Mouse (Mus musculus): Measurements from ENCODE around the gene Tspan18.

Tspan18 gene

DNA sequence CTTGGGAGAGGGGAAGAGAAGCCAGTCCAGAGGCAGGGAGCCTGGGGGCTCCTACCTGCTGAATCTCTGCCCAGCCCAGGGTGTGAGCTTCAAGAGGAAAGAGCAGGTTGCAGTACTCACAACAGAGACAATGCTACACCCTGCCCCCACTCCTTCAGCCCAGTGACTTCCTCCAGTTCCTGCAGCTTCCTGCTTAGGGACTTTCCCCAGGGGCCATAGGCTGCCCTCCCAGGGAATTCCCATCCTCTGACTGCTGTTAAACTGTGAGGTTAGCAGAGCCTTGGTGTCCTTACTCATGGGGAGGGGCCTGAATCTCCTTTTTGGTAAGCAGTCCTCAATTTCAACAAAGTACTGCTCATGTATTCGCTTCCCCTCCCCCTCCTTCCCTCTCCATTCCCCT lies 120.1 kb downstream of the Tspan18 start:
- DNase-seq, result no peak

DNA sequence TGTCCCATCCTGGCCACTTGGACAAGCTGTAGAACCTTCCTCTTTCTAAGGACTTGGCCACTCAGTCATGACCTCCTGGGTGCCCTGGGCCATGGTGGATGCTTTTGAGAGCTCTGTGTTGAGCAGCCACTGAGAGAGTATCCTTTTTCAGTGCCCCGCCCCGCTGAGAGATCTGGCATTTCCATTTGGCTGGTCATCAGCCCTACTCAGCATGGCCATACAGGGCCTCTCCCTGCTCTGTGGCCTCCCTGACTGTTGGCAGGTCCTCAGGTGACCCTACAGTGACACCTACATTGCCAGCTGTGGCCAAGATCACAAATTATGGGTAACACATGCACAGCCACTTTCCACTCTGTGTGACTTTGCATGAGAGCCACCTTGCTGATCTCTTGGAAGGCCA lies 121.4 kb downstream of the Tspan18 start:
- DNase-seq, result no peak

DNA sequence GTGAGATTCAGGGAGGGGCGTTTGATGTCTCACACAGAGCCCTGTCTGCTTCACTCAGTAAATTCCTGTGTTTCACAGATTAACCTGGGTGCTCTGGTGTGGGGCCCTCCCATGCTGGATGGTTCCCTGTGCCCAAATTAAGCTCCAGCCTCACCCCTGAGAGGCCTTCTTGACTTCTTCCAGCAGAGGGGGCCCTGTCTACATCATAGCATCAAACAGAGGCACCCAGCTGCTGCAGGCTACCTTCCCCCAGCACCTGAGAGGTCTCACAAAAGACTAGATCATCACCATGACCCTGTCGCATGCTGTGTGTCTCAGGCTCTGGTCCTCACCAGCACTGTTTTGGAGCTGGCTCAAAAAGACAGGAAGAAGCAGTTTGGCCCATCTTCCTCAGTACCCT lies 121.9 kb downstream of the Tspan18 start:
- DNase-seq, result no peak

DNA sequence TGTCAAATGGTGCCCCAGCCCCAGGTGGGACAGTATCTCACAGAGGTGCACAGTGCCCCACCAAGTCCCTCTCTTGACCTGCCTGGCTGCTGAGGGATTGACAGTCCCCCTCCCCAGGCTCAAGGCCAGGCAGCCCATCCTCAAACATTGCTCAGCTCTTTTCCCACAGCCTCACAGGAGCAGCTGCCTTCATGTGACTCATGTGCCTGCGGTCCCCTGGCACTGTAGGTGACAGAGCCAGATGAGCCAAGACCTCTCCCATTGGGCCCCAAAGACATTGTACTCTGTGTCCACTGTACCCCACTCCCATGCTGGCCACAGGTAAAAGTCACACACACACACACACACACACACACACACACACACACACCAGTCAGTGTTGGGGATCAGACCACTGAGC lies 128.2 kb downstream of the Tspan18 start:
- no peak for DNase-seq

DNA sequence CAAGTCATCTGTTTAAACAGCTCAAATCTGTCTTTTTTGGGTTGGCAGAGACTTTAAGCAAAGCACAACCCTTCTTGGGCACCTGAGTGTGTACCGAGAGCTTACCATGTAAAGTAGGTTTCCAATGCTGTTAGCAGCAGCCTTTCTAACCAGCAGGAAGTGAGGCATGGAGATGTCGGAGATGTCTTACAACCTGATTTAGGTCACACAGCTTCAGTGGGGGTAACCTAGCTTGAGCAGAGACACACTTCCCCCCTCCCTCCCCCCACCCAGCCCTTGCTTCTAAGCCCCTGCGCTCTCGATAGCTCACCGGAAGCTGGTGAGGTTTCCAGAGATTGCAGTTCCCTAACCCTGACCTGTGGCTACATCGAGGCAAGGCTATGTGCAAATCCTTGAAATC lies 129.7 kb downstream of the Tspan18 start:
- no peak for DNase-seq

DNA sequence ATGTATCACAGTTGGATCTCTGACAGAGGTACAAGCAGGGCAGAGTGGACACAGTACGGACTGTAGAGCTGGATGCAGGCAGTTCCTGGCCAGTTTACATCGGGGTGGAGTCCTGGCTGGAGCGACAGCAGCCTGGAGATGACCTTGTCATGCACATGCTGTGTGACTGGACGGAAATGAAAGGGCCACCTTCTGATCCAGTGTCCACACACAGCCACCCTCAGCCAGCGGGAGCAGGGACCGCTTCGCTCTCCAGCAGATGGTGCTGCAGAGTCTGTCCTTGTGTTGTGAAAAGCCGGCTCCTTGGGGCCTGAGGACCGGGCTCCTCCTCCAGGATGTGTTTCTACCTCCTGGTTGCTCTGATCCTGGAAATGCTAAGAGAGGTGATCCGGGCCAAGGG lies 130.6 kb downstream of the Tspan18 start:
- DNase-seq, result peak; percentile 86 to 90

DNA sequence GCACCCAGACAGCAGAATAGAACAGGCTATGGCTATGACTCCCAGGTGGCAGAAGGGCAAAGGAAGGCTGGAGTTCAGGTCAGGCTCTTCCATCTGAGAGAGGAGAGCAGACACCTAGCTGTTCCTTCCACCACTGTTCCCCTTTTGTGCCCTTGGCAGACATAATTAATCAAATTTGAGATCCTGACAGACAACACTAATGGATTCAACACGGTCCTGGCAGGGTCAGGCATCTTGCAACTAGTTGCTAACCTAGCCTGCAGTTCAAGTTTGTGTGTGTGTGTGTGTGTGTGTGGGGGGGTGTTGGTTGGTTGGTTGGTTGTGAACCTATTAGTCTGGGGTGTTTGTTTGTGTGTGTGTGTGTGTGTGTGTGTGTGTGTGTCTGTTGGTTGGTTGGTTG lies 131.5 kb downstream of the Tspan18 start:
- no peak for DNase-seq

DNA sequence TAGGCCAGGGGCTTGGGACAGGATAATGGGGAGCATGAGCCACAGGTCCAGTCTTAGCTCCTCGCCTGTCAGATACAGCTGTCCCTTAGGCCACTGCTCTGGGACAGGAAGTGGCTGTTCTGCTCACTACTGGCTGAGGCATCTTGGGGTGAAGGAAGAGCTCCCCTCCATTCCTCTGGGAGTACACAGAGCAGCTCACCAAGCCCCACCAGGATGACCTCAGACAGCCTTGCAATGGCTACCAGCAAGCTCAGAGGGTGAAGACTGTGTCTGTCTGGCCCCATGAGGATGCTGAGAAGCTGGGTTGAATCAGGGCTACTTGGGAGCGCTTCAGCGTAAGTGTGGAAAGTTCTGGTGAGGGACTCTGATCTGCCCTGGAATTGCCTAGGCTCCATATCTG lies 132.3 kb downstream of the Tspan18 start:
- no peak for DNase-seq

DNA sequence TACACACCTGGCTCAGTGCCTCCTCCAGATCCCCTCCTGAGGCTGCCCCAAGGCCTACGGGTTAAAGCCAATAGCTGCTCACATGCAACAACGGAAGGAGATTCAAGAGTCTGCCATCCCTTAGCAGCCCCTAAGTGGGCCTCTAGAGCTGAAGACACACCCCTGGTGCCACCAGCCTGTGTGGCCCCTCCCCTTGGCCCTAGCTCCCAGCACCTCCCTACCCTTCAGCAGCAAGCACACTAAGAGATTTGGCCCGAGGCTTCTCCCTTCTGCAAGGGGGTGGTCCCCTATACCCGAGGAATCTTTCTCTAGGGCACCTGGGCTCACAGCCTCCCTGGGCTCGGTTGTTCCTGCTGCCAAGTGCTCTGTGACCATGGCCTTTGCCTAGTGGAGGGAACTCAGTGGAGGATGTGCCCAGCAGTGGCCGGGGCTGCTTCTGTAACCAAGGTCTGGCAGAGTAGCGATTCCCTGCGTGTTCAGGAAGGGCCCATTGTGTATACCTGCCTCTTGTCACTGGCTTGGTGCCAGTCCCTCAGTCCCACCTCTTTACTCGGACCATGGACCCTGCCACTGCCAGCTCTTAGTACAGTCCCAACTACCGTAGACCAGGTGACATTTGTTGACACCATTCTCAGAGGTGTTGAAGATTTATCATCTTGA lies 133.5 kb downstream of the Tspan18 start:
- DNase-seq, result no peak

DNA sequence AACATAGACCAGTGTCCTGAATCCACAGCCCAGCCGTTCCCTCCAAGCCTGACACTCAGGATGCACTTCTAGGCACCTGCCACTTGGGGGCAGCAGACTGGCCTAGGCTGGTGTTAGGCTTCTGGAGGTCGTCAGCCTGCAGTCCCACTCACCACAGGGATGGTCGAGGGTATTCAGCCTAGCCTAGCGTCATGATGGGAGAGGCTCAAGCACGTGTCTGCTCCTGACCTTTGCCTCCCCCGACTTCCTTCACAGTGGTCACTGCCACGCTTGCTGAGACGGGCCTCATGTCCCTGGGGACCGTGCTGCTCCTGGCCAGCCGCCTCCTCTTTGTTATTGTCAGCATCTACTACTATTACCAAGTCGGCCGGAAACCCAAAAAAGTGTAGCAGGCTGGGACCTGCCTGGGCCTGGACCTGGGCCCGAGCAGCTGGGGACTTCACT lies 134.8 kb downstream of the Tspan18 start:
- peak; percentile 77 to 79 for DNase-seq

DNA sequence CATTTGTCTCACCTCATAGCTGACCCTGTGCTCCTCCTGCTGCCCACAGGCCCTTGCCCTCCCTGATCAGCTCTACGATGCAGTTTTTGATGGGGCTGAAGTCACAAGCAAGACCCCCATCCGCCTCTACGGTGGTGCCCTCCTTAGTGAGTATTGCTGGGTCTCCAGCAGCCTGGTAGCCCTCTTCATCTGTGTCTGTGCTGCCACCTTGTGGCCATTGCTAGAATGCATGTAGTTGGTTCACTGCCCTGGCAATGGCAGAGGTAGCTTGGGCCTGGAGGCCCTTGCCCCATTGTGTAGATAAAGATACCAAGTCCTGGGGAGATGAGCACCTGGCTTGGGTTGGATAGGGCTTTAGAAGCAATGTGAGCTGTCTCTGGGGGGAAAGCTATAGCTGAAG lies 135.5 kb downstream of the Tspan18 start:
- DNase-seq, result peak; percentile 99 to 100

DNA sequence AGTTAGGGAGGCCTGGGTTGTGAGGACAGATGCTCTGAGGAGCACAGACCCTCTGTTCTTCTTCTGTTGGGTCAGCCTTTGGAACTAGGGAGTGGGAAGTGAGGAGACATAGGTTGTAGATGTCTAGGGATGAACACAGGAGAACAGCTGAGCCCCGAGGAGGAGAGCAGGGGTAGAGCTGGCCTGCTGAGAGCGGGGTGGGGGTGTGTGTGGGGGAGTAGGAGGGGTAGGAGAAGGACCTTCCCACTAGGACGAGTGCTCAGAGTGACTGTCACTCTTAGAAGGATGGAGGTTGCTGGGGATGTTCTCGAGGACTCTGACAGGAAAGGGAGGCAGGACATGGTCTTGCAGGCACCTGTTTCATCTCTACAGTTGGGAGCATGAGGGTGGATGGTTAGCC lies 140.5 kb downstream of the Tspan18 start:
- DNase-seq, result no peak

DNA sequence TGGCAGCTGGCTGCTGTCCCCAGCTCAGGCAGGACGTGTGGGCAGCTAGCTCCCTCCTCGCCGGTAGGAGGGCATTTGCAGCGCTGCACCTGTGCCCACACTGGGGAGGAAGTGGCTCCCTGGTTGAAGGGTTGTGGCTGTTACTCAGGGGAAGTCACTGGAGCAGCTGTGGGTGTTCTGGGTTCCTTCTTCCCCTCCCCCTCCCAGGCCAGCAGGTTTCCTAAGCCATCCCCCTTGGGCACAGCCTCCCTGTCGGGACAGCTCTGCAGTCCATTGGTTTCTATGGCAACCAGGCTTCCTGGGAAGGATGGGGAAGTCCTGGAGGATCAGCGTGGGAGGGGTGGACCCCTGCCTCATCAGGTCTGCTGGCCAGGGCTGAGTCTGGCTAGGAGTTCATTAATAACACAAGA lies 141.6 kb downstream of the Tspan18 start:
- DNase-seq, result peak in 1 of 2 experiments; percentile 16

DNA sequence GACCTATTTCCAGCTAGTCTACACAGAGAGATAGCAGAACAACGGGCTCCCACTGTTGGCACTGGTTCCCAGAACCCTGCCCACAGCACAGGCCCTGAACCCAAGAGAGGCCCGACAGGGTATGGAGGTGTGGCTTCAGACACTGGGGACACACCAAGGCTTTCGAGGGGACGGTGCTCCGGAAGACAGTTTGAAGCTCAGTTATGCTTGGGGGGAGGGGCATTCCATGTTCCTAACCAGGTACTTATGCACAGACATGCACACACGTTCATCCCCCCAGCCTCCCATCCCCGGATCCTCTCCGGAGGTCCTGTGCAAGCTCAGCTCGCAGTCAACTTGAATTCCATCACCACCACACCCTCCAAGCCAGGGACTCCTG lies 142.1 kb downstream of the Tspan18 start:
- DNase-seq, result peak in 1 of 2 experiments; percentile 16

DNA sequence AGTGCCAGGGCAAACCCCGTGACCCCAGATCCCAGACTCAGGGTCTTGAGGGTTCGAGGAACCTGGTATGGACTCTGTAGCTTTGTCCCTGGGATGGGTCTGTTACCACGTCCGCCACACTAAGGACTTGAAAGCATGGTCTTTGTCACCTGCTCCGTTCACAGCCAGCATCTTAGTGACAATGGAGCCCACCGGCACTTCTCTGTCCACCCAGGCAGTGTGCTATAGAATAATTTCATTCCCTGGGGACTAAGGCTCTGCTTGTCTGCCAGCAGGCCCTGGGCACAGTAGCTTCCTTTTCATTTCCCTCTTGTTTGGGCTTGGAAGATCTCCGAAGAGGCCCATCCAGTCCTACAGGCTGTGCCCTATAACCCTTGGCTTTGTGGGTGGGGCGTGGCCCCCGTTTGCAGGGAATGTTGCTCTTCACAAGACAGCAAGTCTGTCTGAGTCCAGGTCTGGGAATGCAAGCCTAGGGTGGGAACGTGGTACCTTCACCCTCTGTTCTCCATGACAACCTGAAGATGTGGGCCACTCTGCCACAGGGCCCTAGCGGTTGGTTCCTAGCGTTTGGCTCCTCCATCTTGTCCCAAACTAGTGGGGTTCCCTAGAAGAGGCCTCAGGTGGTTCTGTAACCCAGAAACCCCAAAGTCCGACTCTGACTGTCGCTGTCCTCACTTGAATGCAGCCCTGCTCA lies 142.7 kb downstream of the Tspan18 start:
- DNase-seq, result no peak

DNA sequence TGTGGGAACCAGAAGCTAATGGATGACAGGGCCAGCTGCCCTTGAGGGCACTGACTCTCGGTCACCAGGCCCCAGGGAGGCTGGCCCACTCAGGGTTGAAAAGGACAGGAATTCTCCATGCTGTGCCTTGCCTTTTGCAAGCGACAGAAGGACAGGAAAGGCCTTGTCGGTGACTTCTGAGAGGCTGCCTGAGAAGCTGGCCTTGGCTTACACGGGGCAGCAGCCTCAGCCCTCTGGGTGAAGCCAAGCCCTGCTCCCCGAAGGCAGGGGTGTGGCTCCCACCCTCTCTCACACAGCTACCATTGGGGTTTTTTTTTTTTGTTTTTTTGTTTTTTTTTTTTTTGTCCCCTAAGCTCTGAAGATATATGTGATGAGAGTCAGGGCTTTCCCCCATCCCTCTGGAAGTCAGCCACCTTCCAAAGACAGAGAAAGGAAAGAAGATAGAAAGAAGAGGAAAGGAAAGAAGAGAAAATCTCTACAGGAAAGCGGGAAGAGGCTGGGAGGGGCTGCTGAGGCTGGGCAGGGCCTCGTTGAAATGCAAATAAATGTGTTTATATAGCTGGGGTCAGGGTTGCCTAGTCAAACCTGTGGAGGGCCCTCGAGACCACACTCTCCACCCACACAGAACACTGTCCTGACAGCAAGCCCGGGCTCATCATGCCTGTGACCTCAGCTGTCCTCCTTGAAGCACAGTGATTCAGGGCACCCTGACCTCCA lies 143.4 kb downstream of the Tspan18 start:
- DNase-seq, result peak in 1 of 2 experiments; percentile 23

DNA sequence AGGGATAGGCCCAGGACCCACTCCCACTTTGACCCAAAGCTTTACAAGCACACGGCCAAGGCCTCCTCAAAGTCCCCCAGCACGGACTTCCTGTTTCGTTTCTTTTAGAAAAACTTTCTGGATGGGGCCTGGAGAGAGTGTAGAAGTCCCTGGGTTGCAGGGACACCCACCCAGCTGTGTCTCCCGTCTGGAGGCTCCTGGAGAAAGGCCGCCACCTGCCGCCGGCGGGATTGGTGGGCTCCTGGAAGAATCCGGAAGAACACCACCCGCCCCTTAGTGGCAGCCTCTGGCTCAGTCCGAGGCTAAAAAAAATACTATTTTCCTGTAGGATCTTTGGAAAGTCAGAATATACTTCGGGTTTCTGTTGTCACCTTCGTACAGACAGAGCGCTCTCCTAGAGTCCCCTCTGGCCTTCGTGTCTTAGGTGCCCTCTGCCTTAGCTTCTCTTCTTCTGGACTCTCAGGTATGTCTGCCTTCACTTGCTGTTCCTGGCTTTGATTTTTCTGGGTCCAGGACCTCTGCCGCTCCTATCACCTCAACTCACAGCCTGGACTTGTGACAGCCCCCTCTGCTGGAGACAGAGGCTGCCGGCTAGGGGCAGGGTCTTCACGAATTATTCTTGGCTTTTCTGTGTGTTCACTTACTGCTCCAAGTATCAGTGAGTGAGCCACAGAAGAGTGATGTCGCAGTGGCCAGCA lies 145.4 kb downstream of the Tspan18 start:
- peak; percentile 67 to 72 for DNase-seq

DNA sequence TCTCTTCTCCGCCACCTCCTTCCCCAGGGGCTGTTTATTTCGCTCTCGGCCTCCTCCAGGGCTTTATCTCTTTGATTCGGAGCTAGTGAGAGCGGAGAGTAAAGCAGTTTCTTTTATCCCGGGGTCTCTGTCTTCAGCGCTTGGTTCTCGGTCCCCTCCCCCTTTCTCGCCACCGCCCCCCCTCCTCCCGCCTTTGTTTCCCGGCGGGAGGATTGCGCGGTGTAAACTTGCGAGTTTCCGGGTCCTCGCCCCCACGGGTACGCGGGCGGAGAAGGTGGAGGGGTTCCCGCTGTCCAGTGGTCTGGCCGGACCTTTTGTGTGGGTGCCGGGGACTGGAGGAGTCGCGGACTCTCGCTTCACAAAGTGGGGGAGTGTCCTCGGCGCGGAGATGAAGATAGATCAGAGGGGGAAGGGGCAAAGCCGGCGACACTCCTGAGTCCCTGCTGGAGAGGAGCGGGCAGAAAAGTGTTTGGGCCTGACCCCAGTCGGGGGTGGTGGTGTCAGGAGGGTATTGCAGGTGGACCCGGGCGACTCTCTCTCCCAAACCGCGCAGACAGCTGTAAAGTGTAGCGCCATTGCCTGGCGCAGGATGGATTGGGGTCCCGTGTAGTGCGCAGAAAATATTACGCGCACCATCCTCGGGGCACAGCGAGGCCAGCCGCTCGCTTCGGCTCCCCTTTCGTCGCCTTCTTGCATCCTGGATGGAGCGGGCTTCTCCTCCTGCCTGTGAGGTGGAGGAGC lies 146.1 kb downstream of the Tspan18 start:
- peak; percentile 52 to 56 for DNase-seq

DNA sequence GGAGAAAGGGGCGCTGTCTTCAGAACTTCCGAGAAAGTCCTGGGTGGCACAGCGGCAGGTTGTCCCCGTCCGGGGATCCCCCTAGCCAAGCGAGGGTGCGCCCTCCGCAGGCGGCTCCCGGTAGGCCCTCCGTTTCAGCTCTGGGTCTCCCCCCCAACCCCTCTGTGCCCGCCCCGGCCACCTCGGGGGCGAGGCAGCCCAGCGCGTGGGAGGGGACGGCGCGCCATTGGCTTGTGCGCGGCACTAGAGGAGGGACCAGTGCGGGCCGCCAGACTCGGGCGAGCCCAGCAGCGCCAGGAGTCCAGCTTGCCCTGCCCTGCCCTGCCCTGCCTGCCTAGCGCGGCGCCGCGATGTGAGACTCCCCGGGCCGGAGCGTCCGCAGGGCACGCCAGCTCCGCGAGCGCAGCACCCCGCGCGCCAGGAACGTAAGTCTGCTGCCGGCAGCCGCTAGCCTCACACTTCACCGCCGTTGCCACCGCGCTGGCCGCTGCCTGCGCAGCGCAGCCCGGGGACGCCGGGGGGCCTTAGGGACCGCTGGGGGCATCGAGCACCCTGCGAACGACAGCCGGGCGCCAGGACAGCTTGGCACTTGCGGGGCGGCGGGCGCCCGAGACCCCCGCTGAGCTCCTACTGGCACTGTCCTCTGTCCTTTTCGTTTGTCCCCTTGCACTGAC lies 146.8 kb downstream of the Tspan18 start, which contains the start of gene Trp53i11:
Trp53i11 (plus strand) TSS at position 226 of the 674 bp plus-strand sequence.
- DNase-seq, result peak; percentile 86 to 89

DNA sequence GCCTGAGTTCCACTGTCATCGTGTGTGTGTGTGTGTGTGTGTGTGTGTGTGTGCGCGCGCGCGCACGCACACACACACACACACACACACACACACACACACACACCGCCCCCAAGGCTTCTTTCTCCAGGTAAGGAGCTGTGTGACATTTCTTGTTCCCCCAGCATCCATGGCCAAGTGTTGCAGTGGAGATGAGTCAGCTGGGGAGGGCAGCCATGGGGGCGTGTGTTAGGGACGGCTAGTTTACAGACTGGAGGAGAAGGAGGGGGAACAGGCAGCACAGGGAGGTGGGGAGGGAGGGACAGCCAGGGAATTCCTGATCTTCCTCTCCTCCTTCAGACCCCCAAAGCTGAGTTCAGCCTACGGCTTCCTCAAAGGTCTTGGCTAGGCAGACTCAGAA lies 151.4 kb downstream of the Tspan18 start:
- no peak for DNase-seq

DNA sequence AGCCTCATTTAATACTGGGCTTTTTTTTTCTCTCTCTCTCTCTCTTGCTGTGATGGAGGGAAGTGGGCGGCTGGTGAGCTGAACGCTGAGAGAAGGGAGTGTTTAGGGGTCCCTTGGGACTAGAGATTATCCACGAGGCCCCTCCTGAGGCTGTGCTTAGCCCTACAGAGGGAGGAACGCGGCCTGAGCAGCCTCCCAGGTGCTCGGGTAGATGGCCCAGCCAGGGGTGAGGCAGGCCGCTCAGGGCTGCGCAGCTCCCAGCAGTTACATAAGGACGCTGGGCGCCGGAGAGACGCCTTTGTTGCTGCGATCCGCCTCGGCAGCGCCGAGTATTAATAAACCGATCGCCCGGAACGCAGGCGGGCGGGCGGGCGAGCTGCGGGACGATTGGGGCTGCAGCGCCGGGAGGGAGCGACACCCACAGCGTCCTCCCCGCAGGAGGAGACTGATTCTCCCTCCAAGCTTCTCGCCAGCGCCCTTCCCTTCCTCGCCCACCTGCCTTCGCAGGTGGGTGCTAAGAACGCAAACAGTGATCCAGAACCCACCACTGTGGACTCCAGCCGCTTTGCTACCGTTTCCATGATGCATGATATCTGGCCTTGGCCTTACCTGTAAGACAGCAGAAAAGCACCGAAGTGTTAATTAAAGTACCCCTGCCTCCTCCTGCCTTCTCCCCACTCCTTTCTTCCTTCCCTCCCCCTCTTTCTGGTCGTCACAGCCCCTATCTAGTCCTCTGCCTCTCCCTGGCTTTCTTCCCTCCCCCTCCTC lies 154.0 kb downstream of the Tspan18 start:
- peak in 1 of 2 experiments; percentile 61 for DNase-seq

All from cerebellum, postnatal 14 days (tissue).